Mouse (Mus musculus): ENCODE results near the gene 4833439L19Rik.

Gene 4833439L19Rik

DNA sequence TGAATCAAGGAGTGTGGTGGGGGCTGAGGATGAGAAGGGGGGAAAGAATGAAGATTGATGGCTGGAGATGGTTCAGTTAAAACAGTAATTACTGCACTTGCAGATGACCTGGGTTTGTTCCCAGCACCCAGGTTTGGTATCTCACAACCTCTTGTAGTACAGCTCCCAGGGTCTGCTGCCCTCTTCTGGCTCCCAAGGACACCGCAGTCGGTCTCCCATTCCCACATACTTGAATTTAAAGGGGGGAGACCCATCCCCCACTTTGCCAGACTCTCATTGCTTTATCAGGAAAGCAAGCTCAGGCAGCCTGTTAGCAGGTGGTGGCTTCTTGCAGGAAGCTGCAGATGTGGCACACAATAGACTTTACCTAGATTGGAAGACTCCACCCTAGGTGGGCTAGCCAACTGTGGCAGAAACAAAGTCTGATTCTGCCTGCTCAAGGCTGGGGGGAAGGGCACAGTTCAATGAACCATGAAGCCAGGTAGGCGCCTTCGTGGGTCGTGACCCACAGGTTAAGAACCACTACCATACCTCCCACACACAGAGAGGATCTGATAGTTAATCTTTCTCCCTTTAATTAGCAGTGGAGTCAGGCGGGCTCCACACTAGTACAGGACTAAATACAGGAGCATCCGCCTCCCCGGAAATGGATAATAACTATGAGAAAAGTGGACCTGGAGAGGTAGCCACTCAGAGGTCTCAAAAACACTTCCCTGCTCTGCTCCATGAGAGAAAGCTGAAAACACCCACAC, 535 bp upstream of the 4833439L19Rik start:
- no peak for TF ChIP-seq GATA4 (IDR thresholded peaks at IDR 0.05; ENCODE audit: insufficient replicate concordance, low read length)

DNA sequence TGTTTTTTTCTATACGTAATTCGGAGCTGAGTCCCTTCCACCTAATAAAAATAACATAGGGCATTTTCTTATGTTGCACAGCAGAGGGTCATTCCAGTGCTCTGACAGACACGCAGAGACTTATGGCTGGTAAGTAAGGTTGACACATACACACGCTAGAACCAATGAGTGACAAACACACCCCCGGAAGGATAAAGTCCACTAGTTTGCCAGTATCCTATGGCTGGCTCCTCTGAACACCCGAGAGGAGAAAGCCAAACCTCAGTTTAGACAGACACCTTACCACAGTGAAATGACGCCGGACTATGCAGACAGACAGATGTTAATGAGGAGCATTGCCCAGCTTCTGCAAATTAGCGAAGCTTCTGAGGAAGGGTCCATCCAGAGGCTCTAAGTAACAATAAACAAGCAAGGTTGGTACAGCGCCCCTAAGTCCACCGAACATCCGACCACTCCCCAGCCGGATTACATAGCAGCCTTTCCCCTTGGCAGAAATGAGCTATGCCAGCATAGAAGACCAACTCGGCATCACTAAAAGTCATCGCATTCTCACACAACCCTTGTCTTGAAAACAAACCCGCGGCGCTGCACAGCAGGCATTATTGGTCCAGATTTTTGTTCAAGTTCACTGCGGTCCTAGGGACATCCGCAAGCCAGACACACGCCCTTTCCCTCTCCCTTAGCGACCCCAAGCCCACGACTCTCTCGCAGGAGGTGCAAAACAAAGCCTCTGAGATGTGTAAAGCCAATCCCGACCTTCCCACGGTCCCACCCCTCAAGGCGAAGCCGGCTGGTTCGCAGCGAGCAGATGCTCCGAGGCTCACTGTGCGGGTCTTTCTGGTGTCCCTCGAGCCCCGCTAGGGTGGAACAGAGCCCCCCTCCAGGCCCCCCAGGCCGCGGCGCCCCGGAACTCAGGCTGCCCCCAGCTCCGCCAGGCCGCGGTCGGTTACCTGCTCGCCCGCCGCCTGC, 719 bp downstream of the 4833439L19Rik start:
- TF ChIP-seq GATA4 (IDR thresholded peaks at IDR 0.05; ENCODE audit: insufficient replicate concordance, low read length): no peak

DNA sequence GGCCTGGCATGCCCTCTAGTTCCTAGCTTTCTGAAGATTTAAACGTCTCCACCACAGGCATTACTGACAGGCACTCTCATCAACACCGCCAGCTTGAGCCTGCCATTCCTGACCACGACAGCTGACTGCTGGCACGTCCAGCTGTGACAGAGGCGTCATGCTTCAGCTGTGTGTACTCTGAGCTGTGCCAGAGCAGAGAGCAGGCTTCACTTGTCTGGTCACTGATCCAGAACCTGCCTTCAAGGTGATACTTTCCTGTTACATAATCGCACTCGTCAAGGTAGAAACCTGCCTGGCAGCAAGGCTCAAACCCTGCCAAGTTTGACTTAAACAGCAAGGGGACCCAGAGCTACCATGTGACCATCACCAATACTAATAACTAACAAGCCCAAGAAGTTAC, 2.7 kb downstream of the 4833439L19Rik start:
- no peak for TF ChIP-seq GATA4 (IDR thresholded peaks at IDR 0.05; ENCODE audit: insufficient replicate concordance, low read length)

GRCm38 (mm10) chr13:54560608-54561007, 4.6 kb downstream of the 4833439L19Rik start:
- no peak for TF ChIP-seq GATA4 (IDR thresholded peaks at IDR 0.05; ENCODE audit: insufficient replicate concordance, low read length)

DNA sequence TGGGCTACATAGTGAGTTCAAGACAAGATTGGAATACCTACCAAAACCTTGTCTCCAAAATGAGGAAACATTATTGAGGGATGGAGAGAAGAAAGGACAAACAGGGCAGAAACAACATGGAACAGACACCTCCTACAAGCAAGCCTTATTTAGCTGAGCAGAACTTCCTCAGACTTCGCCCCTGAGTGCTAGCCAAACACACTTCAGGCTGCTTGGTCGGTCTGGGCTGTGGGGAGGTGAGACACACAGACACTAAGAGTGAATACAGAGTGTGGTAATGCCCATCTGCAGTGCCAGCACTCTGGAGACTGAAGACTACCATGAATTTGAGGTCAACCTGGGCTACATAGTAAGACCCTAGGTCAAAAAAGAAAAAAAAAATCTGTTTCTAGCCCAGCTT, 5.6 kb downstream of the 4833439L19Rik start:
- TF ChIP-seq GATA4 (IDR thresholded peaks at IDR 0.05; ENCODE audit: insufficient replicate concordance, low read length): no peak

GRCm38 (mm10) chr13:54557652-54558051, 7.6 kb downstream of the 4833439L19Rik start:
- TF ChIP-seq GATA4 (IDR thresholded peaks at IDR 0.05; ENCODE audit: insufficient replicate concordance, low read length): no peak

GRCm38 (mm10) chr13:54556796-54557195, 8.4 kb downstream of the 4833439L19Rik start:
- no peak for TF ChIP-seq GATA4 (IDR thresholded peaks at IDR 0.05; ENCODE audit: insufficient replicate concordance, low read length)

DNA sequence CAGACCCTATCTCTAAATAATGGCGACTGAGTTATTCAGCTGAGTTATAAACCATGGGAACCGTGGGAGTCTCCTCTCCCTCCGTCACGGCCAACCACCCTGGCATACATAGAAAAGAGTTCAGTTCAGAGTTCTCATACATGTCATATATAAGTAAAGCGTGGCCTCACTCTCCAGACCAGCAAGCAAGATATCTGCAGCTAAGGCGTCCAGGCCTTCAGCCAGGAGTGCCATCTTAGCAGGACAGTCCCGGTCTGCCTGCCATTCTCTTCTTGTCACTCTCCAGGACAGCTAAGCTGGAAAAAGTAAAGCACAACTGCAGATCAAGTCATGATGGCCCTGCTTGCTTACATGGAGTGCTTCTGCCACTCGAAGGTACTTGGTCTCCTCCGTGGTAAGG, 9.1 kb downstream of the 4833439L19Rik start:
- no peak for TF ChIP-seq GATA4 (IDR thresholded peaks at IDR 0.05; ENCODE audit: insufficient replicate concordance, low read length)

DNA sequence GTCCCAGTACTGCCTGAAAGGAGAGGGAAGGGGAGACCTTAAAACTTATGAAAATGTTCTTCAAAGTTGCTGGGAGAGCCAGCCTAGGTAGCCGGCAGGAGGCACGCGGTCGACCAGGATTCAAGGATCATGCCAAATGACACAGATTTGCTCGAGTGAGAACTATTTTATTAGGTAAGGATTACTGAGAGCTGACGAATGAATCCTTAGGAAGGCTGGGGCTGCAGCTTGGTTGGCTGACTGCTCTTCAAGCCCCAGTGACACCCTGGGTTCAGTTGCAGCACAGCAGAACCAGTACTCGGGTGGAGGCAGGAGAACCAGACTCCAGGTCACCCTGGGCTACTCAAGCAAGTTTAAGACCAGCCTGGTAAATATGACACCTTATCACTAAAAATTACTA, 17.2 kb downstream of the 4833439L19Rik start:
- no peak for TF ChIP-seq GATA4 (IDR thresholded peaks at IDR 0.05; ENCODE audit: insufficient replicate concordance, low read length)

GRCm38 (mm10) chr13:54532134-54532533, 33.1 kb downstream of the 4833439L19Rik start:
- TF ChIP-seq GATA4 (IDR thresholded peaks at IDR 0.05; ENCODE audit: insufficient replicate concordance, low read length): no peak

- no peak for TF ChIP-seq GATA4 (IDR thresholded peaks at IDR 0.05; ENCODE audit: insufficient replicate concordance, low read length)
Observed at GRCm38 (mm10) chr13:54527140-54527539, 38.1 kb downstream of the 4833439L19Rik start.

DNA sequence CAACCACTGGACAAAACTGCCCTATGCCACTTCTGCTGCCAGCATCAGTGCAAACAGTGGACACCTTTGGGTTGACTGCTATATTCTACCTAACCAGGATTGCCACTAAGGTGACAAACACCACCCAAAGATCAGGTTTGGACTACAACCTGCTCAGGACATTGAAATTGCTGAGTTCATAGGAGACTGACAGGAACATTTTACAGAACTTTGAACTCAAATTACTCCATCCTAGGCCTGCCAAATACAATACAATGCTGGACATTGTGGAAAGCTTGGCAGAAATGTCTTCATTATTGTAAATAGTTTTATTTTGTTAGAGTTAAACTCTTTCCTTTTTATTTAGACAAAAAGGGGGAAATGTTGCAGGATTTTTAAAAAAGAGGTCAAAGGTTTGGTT, 44.1 kb downstream of the 4833439L19Rik start:
- no peak for TF ChIP-seq GATA4 (IDR thresholded peaks at IDR 0.05; ENCODE audit: insufficient replicate concordance, low read length)

- TF ChIP-seq GATA4 (IDR thresholded peaks at IDR 0.05; ENCODE audit: insufficient replicate concordance, low read length): no peak
Observed at GRCm38 (mm10) chr13:54520221-54520620, 45.0 kb downstream of the 4833439L19Rik start.

DNA sequence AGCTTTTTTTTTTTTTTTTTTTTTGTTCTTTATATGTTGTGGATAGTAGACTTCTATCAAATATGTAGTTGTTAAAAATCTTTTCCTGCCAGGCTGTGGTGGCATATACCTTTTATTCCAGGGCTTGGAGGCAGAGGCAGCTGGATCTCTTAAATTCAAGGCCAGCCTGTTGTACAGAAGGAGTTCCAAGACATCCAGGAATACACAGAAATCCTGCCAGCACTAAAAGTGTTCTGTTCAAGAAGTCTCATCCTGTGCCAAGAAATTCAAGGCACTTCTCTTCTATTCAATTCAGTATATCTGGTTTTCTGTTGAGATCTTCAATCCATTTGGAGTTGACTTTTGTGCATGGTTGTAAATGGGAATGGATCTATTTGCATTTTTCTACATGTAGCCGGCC, 59.3 kb downstream of the 4833439L19Rik start:
- TF ChIP-seq GATA4 (IDR thresholded peaks at IDR 0.05; ENCODE audit: insufficient replicate concordance, low read length): no peak

DNA sequence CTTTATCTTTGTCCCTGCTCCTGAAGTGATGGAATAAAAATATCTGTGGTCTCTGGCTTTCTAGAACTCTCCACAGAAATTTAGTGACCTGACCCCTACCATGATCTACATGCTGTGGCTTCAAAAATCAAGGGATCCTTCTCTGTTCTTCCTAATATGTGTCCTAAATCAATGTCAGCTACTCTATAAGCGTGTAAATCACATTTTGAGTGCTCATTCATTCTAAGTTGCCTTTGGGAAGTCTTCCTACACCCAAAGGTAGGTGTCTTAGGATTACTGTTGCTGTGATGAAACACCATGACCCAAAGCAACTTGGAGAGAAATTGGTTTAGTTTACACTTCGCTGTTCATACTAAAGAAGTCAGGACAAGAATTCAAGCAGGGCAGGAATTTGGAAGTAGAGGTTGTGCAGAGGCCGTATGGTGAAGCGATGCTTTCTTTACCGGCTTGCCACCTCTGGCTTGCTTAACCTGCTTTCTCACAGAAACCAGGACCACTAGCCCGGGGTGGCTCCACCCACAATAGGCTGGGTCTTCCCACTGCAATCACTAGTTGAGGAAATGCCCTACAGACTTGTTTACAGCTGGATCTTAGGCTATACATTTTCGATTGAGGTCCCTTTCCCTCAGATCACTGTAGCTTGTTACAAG, 60.5 kb downstream of the 4833439L19Rik start:
- TF ChIP-seq GATA4 (IDR thresholded peaks at IDR 0.05; ENCODE audit: insufficient replicate concordance, low read length): no peak

Data from liver, adult (tissue).